Mouse (Mus musculus) brain, embryonic 14.5 days (tissue): ENCODE measurements around the gene Gpbar1.

Experiments used
- CTCF ChIP-seq: fragments of 200-500 bp; IDR thresholded peaks from 2 replicates; pipeline ENCODE4 v1.5.1; 2012; ENCODE audit warnings: inconsistent platforms, mild to moderate bottlenecking, moderate library complexity, borderline replicate concordance; ENCODE audit not compliant: insufficient read depth, insufficient read length; ENCODE audit errors: extremely low read depth
- POLR2A ChIP-seq: fragments of 200-500 bp; IDR thresholded peaks from 2 replicates; pipeline ENCODE4 v1.6.1; 2012; ENCODE audit warnings: mild to moderate bottlenecking, inconsistent platforms, borderline replicate concordance; ENCODE audit not compliant: poor library complexity, insufficient read depth, insufficient read length, severe bottlenecking; ENCODE audit errors: extremely low read depth

DNA sequence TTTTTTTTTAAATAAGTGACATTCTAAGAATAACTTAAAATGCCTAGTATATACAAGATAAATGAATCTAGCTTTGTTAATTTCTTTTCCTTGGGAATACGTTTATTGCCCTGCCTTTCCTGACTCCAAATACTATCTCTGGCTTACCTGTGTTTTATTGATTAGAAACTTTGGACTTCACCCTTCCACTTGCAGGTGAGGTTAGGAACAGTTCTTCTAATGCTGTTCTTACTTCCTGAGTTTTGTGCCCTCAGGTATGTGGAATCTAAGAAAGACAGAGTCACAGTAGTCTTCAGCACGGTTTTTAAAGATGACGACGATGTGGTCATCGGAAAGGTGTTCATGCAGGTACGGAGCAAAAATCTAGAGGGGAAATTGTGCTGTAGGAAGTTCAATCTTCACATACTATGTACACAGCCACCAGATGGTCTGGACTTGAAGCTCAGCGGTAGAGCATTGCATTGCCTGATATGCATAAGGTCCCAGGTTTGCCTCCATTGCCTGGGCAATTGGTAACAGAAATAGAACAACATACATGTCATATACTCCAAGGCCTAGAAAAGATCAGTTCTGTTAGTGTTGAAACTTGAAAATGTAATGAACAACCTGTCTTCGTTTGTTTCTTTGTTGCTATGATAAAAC is 22.5 kb upstream of the Gpbar1 start:
- no peak for TF ChIP-seq CTCF
- no peak for TF ChIP-seq POLR2A
